Mouse (Mus musculus) bone marrow, adult 2 months (tissue): Measurements from ENCODE around the gene Zfp260. TPM values are rescaled to one million over a fixed set of nuclear protein-coding genes. Genes with fewer than 3 reads are reported as not detected.

Experiments used
- H3K27ac ChIP-seq: fragments of 200-500 bp; 2 replicates; pipeline ENCODE4 v1.5.1; 2012; ENCODE audit warnings: low read depth, mild to moderate bottlenecking, control low read depth, inconsistent platforms, low read length; ENCODE audit not compliant: control insufficient read depth, poor library complexity, insufficient read depth
- H3K4me1 ChIP-seq: fragments of 200-500 bp; 2 replicates; pipeline ENCODE4 v1.6.1; 2011; ENCODE audit warnings: low read length; ENCODE audit not compliant: control insufficient read depth, insufficient read depth
- H3K4me3 ChIP-seq: fragments of 200-500 bp; replicated peaks from 2 replicates; pipeline ENCODE3; 2011; ENCODE audit warnings: mild to moderate bottlenecking, low read depth, low read length, control low read depth; ENCODE audit not compliant: control insufficient read depth
- CTCF ChIP-seq: fragments of 200-500 bp; IDR thresholded peaks from 2 replicates; pipeline ENCODE4 v1.5.1; 2011; ENCODE audit warnings: low read length, control low read depth; ENCODE audit not compliant: control insufficient read depth, insufficient read depth
- POLR2A ChIP-seq: fragments of 200-500 bp; IDR thresholded peaks from 2 replicates; pipeline ENCODE4 v1.6.1; 2011; ENCODE audit warnings: low read depth, mild to moderate bottlenecking, control low read depth, low read length, borderline replicate concordance; ENCODE audit not compliant: control insufficient read depth
- WGBS: fragments of 180-500 bp; shearing (Covaris S2); methylation state at CpG from one replicate; pipeline ENCODE4 v1.1.7; 2018; 5-methylcytosine and 5-hydroxymethylcytosine counted together
- polyA plus RNA-seq: library from polyadenylated mRNA; stranded (reverse); fragments of >200 nt; gene quantifications from 2 replicates; pipeline ENCODE4 v1.2.4, GENCODE M21; 2011; ENCODE audit warnings: low replicate concordance; ENCODE audit not compliant: missing spikeins, insufficient read depth, insufficient read length

Zfp260 gene
- polyA plus RNA-seq, 1 experiment = 27.6 TPM

GRCm38 (mm10) chr7:30072146-30073028 lies 22.2 kb upstream of the Zfp260 start, which contains the start of gene Zfp82:
Gene Zfp82, minus strand, starts transcription at chr7:30072900.
- no peak for TF ChIP-seq CTCF
- no peak; the same call in 1 of the 2 replicates for TF ChIP-seq POLR2A
- Histone ChIP-seq H3K4me3 (peak within 1 kb of the TSS; percentile 85), H3K4me1 (no peaks in the 10 kb centered on the region), H3K27ac (peak within 1 kb of the TSS; percentile 54; the same call in 1 of the 2 replicates)
- WGBS = under 1% methylated on average over 50 of the region's 50 CpGs

GRCm38 (mm10) chr7:30086524-30086923 lies 8.1 kb upstream of the Zfp260 start:
- Histone ChIP-seq H3K4me1 (peaks cover 2% of the 10 kb centered on the region; the same call in 1 of the 2 replicates), H3K4me3 (no peak overlapping the region), H3K27ac (no peak overlapping the region)
- TF ChIP-seq CTCF (no peak), POLR2A (no peak)
- 35% methylated on average over 9 of the region's 9 CpGs for WGBS

- no peak overlapping the region for H3K4me3 ChIP-seq
- WGBS = 29% methylated on average over 6 of the region's 6 CpGs
Measured at GRCm38 (mm10) chr7:30089405-30089804, 5.2 kb upstream of the Zfp260 start.

GRCm38 (mm10) chr7:30090092-30090969 lies 4.2 kb upstream of the Zfp260 start, which contains the start of the genes Gm26920 and Zfp566:
Gene Gm26920, minus strand, starts transcription at chr7:30090410.
Gene Zfp566, minus strand, starts transcription at chr7:30090527.
- peak within 1 kb of the TSS; percentile 80 for H3K4me3 ChIP-seq
- peaks cover 2% of the 10 kb centered on the region; the same call in 1 of the 2 replicates for H3K4me1 ChIP-seq
- no peak within 1 kb of the TSS; the same call in 1 of the 2 replicates for H3K27ac ChIP-seq
- WGBS = under 1% methylated on average over 40 of the region's 40 CpGs
- 0 out of 2 replicates have a peak, but pooled peaks have one; percentile 8 for TF ChIP-seq CTCF
- peak; percentile 73; the same call in 1 of the 2 replicates for TF ChIP-seq POLR2A

More at GRCm38 (mm10) chr7:30089405-30089804, 5.2 kb upstream of the Zfp260 start:
- TF ChIP-seq CTCF (no peak), POLR2A (no peak)
- no peak overlapping the region for H3K27ac ChIP-seq
- peaks cover 2% of the 10 kb centered on the region; the same call in 1 of the 2 replicates for H3K4me1 ChIP-seq

GRCm38 (mm10) chr7:30090970-30091585 lies 3.5 kb upstream of the Zfp260 start:
- peak overlapping the region; percentile 61 for H3K4me3 ChIP-seq
- H3K27ac ChIP-seq = no peak overlapping the region
- no peak for TF ChIP-seq CTCF
- TF ChIP-seq POLR2A = no peak
- H3K4me1 ChIP-seq = peaks cover 2% of the 10 kb centered on the region; the same call in 1 of the 2 replicates
- 1% methylated on average over 9 of the region's 9 CpGs for WGBS

GRCm38 (mm10) chr7:30092666-30093065 lies 1.9 kb upstream of the Zfp260 start:
- Histone ChIP-seq H3K27ac (no peak overlapping the region), H3K4me1 (peaks cover 3% of the 10 kb centered on the region; the same call in 1 of the 2 replicates), H3K4me3 (no peak overlapping the region)
- TF ChIP-seq POLR2A (no peak), CTCF (no peak)
- 84% methylated on average over 9 of the region's 9 CpGs for WGBS

GRCm38 (mm10) chr7:30093918-30094415 lies 610 bp upstream of the Zfp260 start:
- TF ChIP-seq CTCF = no peak
- no peak for TF ChIP-seq POLR2A
- 81% methylated on average over 6 of the region's 6 CpGs for WGBS
- H3K4me1 ChIP-seq = peaks cover 3% of the 10 kb centered on the region; the same call in 1 of the 2 replicates
- H3K27ac ChIP-seq = no peak overlapping the region
- no peak overlapping the region for H3K4me3 ChIP-seq
